Mouse (Mus musculus) CD4-positive helper T cell, adult 2 months (primary cell): Measurements from ENCODE around the gene Itpka.
"Not testable (repeated sequence)": the region's sequence is repeated elsewhere in the genome, so short reads cannot be mapped to it uniquely, and the experiment has no call there.

Experiments
- DNase-seq: peaks from one replicate; pipeline ENCODE4 v3.0.0-alpha.2; 2012; ENCODE audit warnings: low read depth, missing footprints, low spot score

Itpka gene

DNA sequence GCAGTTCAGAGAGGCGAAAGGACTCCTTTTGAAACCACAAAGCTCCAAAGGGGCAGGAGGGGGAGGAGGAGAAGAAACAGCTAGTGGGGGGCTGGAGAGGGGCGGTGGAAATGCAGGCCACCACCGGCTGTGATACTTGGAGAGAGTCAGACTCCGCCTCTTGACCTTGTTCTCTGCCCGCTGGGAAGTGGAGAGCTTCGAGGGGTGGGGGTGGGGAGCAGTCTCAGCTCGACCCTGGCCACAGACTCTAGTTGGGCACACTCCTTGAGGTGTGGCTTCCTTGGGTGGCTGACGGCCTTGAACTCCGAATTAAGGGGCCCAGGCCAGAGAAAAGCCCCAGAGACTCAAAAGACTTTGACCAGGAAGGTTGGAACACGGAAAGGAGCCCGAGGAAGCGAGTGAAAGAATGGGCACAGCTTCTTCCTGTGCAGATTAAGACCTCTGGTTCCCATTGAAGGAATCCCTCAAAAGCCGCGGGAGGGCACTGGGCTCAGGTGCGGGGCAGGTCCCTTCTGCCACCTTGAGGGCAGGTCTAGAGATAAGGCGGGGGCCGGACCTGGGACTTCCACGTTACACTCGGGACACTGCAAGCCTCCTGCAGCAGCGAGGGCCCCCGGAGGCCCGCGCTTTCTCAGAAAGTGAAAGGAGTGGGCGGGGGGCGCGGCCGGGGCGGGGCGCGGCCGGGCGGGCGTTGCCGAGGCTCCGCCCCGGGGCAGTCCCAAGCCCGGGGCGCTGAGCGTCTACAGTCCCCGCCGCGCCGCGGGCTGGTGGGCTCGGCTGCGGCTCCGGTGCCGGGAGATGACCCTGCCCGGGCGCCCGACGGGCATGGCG, at the start of gene Itpka:
Gene Itpka, plus strand, starts transcription at position 757 of the 831 bp plus-strand sequence.
- peak; percentile 86 for DNase-seq

GRCm38 (mm10) chr2:119694826-119695225, 47.3 kb upstream of the Itpka start:
- no peak for DNase-seq

DNA sequence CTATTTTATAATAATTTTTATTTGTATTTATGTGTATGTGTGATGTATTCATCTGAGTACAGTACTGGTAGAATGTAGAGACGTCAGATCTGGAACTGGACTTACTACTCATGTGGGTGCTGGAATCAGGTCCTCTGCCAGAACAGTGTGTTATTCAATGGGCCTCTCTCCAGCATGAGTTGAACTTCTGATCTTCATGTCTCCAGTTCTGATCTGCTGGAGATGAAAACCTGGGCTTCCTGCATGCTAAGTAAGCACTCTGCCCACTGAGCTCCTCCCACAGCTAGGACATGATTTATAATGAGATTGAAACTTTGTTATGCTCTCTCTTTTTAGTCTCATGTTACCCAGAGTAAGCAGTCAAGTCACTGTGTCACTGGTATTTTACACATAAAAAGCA, 46.0 kb upstream of the Itpka start:
- no peak for DNase-seq

- DNase-seq: no peak
These were observed 43.7 kb upstream of the Itpka start for GRCm38 (mm10) chr2:119698472-119698871.

GRCm38 (mm10) chr2:119699962-119700361, 42.2 kb upstream of the Itpka start:
- no peak for DNase-seq

DNA sequence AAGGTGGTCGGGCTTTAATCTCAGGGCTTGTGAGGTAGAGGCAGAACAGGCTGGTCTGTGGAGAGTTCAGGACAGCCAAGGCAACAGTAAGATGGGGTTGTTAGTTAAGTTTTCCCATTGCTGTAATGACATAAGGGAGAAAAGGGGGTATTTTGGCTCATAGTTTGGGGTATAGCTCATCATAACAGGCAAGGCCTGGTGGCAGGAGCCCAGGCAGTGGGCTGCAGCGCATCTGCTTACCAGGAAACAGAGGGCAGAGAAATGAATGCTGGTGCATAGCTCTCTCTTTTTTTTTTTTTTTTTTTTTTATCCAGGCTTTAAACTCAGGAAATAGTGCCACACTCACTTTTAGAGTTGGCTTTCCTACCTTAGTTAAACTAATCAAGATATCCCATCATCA, 39.0 kb upstream of the Itpka start:
- no peak for DNase-seq

GRCm38 (mm10) chr2:119707676-119708075, 34.5 kb upstream of the Itpka start:
- no peak for DNase-seq

- no peak for DNase-seq
These were observed 32.1 kb upstream of the Itpka start for GRCm38 (mm10) chr2:119710011-119710410.

DNA sequence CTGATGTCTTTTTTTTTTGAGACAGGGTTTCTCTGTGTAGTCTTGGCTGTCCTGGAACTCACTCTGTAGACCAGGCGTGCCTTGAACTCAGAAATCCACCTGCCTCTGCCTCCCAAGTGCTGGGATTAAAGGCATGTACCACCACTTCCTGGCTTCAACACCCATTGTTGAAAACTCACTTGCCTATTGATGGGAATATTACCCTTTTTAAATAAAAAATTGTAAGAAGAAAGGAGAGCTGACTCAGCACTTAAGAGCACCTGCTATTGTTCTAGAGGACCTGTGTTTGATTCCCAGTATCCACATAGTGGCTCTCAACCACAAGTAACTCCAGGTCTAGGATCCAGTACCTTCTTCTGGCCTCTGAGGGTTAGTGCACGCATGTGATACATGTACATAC, 26.3 kb upstream of the Itpka start:
- DNase-seq: not testable (repeated sequence)

- DNase-seq: no peak
These were observed 21.1 kb upstream of the Itpka start for GRCm38 (mm10) chr2:119721070-119721469.

GRCm38 (mm10) chr2:119727762-119728416, 14.2 kb upstream of the Itpka start:
- DNase-seq: no peak

DNA sequence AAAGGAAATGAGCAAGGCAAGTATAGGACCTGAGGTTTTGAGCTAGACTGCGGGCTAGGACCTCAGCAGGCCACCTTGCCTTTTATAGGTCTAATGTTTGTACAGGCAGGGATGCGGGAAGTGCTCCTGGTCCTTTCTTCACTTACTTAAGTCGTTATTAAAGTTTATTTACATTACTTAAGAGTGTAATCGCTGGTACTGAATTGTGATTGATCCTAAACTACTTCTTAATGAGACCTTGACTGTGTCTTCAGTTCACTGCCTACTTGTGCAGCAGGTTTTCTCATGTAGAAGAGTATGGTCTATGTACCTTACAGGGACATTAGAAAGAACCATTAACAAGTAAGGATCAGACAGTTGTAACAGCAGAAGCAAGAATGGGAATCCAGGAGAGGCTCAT, 11.4 kb upstream of the Itpka start:
- no peak for DNase-seq

DNA sequence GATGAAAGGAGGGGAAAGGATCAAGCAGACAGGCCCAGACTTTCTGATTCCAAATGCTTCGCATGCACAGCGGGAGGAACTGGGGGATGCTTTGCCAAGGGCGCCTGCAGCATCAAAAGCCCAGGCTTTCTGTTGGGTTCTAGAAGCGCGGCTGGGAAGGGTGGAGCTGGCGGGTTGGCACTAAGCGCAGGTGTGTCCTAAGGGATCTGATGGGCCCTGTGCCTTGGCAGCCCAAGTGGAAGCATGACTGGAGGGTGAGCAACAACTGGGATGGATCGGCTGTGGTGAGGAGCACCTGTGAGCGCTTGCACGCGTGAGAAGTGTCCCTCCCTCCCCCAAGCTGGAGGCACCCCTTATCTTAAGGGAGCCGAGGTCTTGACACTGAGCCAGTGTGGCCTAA, 5.0 kb upstream of the Itpka start:
- no peak for DNase-seq

DNA sequence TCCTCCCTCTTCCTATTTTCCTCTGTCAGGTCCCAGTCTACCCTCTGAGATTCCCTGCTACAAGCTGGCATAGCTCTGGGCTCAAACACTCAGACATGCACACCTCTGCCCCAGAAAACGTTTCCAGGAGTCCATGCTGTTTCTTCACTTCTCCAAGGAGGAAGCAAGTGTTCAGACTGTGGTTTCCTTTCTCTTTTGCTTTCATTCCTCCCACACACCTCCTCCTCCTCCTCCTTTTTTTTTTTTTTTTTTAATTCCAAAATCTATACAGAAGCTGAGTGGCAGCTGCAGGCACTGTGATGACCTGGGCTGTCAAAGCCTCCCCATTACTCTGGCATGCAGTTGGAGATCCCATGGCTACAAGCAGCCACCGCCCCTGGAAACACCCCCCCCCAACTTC, 1.6 kb upstream of the Itpka start:
- peak; percentile 16 for DNase-seq

- peak; percentile 73 for DNase-seq
These were observed 481 bp downstream of the Itpka start for GRCm38 (mm10) chr2:119742461-119743175.

GRCm38 (mm10) chr2:119743176-119743807, 1.2 kb downstream of the Itpka start:
- peak; percentile 41 for DNase-seq

- no peak for DNase-seq
These were observed 1.6 kb downstream of the Itpka start for GRCm38 (mm10) chr2:119743808-119744162.

- DNase-seq: peak; percentile 50
These were observed 2.3 kb downstream of the Itpka start for GRCm38 (mm10) chr2:119744163-119745111.

DNA sequence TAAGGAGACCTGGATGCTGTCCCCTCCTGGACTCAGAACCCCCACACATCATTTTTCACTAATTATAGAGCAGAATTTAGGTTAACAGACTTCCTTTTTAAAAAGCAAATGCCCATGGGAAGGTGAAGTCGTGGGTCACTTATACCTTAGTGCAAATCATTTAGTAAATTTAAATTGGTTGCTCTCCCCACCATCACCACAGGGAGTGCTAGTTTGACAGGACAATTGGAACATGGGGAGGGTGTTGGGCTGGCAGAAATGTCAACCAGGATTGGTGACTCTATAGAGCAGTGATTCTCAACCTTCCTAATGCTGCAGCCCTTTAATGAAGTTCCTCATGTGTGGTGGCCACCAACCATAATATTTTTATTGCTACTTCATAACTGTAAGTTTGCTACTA, 3.1 kb downstream of the Itpka start:
- no peak for DNase-seq

DNA sequence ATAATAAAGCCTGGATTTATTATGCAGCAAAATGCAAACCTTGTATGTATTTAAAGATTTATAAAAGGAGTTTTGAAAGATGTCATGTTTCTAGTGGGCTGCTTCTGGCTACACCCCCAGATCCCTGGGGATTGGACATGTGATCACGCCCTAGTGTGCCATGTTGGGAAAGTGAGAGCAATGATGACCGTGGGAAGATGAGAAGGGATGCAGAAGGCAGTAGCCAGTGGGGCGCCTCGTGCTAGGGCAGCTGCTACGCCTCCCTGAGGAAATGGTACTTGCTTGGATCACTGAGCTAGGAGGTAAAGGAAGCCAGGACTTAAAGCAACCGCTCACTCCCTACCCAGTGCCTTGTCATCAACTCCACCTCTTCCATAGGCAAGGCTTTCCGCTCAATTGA, 5.4 kb downstream of the Itpka start:
- DNase-seq: no peak

DNA sequence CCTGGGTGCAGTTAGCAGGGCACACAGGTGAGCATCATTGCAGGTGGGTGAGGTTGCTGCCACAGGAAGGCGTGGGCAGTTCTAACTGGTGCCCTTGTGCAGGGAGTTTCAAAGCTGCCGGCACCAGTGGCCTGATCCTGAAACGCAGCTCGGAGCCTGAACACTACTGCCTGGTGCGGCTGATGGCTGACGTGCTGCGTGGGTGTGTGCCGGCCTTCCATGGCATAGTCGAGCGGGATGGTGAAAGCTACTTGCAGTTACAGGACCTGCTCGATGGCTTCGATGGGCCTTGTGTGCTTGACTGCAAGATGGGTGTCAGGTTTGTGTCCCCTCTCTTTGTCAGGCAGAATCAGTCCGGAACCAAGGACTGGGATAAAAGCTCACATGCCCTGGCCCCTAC, 7.1 kb downstream of the Itpka start:
- DNase-seq: no peak
